Mouse (Mus musculus) megakaryocyte, embryonic 14.5 days (primary cell): ENCODE measurements at regions not wholly inside any gene's neighbourhood (a gene's known extent, or its start where the extent isn't known, plus 50 kb on each side); places are given as distances from the start of the nearest gene placed in this dataset.

Source experiments
- FLI1 ChIP-seq: IDR thresholded peaks from 2 replicates; pipeline ENCODE4 v1.6.1; 2012; ENCODE audit warnings: low read length, inconsistent platforms, mixed read lengths
- GATA1 ChIP-seq: IDR thresholded peaks from 3 replicates; pipeline ENCODE4 v1.6.1; 2012; ENCODE audit warnings: mixed read lengths, low read length, inconsistent platforms, borderline replicate concordance

DNA sequence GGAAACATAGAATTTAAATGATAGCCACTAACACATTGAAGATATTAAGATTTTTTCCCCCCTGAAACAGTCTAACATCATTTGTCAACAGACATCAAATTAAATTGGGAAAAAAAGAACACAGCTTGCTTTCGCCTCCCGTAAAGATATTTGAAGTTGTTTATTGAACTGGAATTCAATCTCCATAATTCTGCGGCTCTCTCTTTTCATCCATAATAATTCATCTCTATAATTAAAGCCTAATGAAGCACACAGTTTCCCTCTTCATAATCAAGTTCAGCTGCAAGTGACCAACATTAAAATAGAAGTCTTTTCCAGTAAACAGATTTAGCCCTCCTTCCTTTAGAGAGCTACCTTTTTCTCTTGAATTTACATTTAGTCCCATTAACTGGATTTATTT lies 107.4 kb upstream of the Hs3st3a1 start:
- TF ChIP-seq GATA1 (no peak), FLI1 (no peak)
